Mouse (Mus musculus) hindbrain, embryonic 11.5 days (tissue): ENCODE results near the gene Fam120b. TPM values are rescaled to one million over a fixed set of nuclear protein-coding genes. Genes with fewer than 3 reads are reported as not detected.

Source experiments
- ATAC-seq: fragments of 200-750 bp; cut with Nextera tagmentation; 2 replicates; pipeline ENCODE4 v1.8.0; 2017; ENCODE audit warnings: mild to moderate bottlenecking, moderate TSS enrichment, moderate library complexity; ENCODE audit not compliant: low FRiP score
- DNase-seq: peaks from one replicate; pipeline ENCODE4 v3.0.0-alpha.2; 2015; ENCODE audit warnings: low spot score
- H3K27ac ChIP-seq: fragments of 300-500 bp; sonication (generic); 2 replicates; pipeline ENCODE4 v1.5.1; 2014; ENCODE audit warnings: mild to moderate bottlenecking, low read depth, low read length
- H3K27me3 ChIP-seq: fragments of 300-500 bp; sonication (generic); 2 replicates; pipeline ENCODE4 v1.6.1; 2014; ENCODE audit warnings: mild to moderate bottlenecking, low read length, moderate library complexity, mixed read lengths; ENCODE audit not compliant: control insufficient read depth, insufficient read depth
- H3K36me3 ChIP-seq: fragments of 300-500 bp; sonication (generic); 2 replicates; pipeline ENCODE4 v1.6.1; 2014; ENCODE audit warnings: mild to moderate bottlenecking, low read length, moderate library complexity, mixed read lengths; ENCODE audit not compliant: control insufficient read depth, insufficient read depth
- H3K4me1 ChIP-seq: fragments of 300-500 bp; sonication (generic); replicated peaks from 2 replicates; pipeline ENCODE4 v1.6.1; 2014; ENCODE audit warnings: low read length, mixed read lengths; ENCODE audit not compliant: control insufficient read depth, insufficient read depth
- H3K4me2 ChIP-seq: fragments of 300-500 bp; sonication (generic); replicated peaks from 2 replicates; pipeline ENCODE4 v1.6.1; 2014; ENCODE audit warnings: mild to moderate bottlenecking, low read depth, low read length
- H3K4me3 ChIP-seq: fragments of 300-500 bp; sonication (generic); 2 replicates; pipeline ENCODE4 v1.5.1; 2014; ENCODE audit warnings: low read depth, low read length
- H3K9ac ChIP-seq: fragments of 300-500 bp; sonication (generic); 2 replicates; pipeline ENCODE4 v1.6.1; 2014; ENCODE audit warnings: low read depth, low read length
- H3K9me3 ChIP-seq: fragments of 300-500 bp; sonication (generic); 2 replicates; pipeline ENCODE4 v1.6.1; 2016; ENCODE audit warnings: low read length; ENCODE audit not compliant: control insufficient read depth
- WGBS: fragments of 180-500 bp; shearing (Covaris S2); extraction: QIAGEN DNeasy Blood & Tissue Kit; methylation state at CpG from one replicate; pipeline ENCODE4 v1.1.7; 2014; 5-methylcytosine and 5-hydroxymethylcytosine counted together
- polyA plus RNA-seq: library from polyadenylated mRNA; unstranded; fragments of >200 nt; fragmentation: Nextera tagmentation; extraction: Ambion mirVana; gene quantifications from 2 replicates; pipeline ENCODE4 v1.2.1, GENCODE M21; 2014

The Fam120b gene
- polyA plus RNA-seq, 1 experiment from 2014 or later = 34.7 TPM

DNA sequence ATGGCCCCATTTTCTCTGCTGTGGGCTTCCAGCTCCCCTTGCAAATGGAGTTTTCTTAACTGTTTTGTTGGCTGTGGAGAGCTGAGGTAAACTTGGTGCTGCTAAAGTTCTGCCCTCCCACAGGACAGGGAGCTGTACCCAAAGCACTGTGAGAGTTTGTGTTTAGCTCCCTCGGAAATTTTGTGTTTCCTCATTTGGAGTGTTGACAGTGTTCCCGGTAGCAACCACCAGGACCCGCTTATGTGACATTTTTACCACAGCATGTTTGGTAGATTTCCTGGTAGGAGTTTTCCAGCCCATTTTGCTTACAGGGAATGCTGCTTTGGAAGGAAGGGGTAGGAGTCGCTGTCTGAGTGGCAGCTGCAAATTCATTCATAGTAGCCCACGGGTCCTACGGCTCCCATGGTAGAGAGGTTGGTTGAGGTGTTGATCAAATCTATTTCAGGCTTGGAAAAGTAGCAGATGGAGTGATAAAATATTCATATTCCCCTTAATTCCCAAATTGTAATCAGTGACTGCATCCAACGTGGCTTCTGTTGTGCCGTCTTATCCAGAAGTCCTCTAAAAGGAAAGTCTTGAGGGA, 24.1 kb downstream of the Fam120b start:
- Histone ChIP-seq H3K9ac (no peak overlapping the region), H3K4me1 (no peaks in the 10 kb centered on the region), H3K4me2 (no peak overlapping the region), H3K4me3 (no peak overlapping the region), H3K36me3 (peaks cover 20% of the 10 kb centered on the region), H3K9me3 (no peaks in the 10 kb centered on the region), H3K27me3 (no peaks in the 10 kb centered on the region), H3K27ac (no peak overlapping the region)
- ATAC-seq (no peak), DNase-seq (no peak)
- 90% methylated on average over 8 of the region's 8 CpGs for WGBS

GRCm38 (mm10) chr17:15421446-15421845, 25.4 kb downstream of the Fam120b start:
- Histone ChIP-seq H3K4me2 (no peak overlapping the region), H3K27me3 (no peaks in the 10 kb centered on the region), H3K9me3 (no peaks in the 10 kb centered on the region), H3K9ac (no peak overlapping the region), H3K27ac (no peak overlapping the region), H3K36me3 (peaks cover 16% of the 10 kb centered on the region), H3K4me1 (no peaks in the 10 kb centered on the region), H3K4me3 (no peak overlapping the region)
- no peak for ATAC-seq
- 95% methylated on average over 6 of the region's 6 CpGs for WGBS
- no peak for DNase-seq

- no peaks in the 10 kb centered on the region for H3K9me3 ChIP-seq
- no peak overlapping the region for H3K27ac ChIP-seq
- no peak overlapping the region for H3K9ac ChIP-seq
- H3K4me3 ChIP-seq = no peak overlapping the region
- no peaks in the 10 kb centered on the region for H3K4me1 ChIP-seq
- H3K27me3 ChIP-seq = no peaks in the 10 kb centered on the region
- H3K36me3 ChIP-seq = peaks cover 13% of the 10 kb centered on the region
- 90% methylated on average over 9 of the region's 9 CpGs for WGBS
- DNase-seq (no peak), ATAC-seq (no peak)
- no peak overlapping the region for H3K4me2 ChIP-seq
Measured at GRCm38 (mm10) chr17:15422666-15423065, 26.7 kb downstream of the Fam120b start.

DNA sequence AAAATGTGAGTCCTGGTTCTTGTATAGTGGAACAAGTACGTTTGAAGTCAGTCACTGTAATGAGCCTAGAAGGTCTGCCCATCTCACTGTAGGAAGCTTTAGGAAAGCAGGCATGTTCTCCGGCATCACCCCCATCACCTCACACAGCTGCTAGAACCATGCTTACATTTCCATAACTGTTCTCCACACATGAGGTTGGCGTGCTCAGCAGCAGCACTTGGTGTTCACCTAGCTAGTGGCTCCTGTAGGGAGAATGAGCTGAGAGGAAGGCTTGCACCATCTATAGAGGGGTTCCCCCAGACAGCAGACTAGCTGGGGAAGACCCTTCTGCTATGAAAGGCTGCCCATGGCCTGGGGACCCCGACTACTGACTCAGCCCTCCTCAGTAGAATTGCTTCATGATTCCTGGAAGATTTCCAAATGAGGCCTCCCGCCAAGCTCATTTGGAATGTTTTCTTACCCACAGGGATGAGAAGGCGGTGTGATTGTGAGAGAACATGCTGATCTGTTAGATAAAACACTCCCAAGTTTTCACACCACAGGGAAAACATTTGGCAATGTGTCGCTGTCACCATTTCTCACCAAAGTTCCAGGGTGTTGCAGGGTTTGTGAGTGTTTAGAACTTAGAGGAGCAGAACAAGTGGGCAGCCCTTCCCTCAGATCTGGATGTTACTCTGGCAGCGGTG, 27.2 kb downstream of the Fam120b start:
- H3K9ac ChIP-seq = no peak overlapping the region
- no peak for DNase-seq
- no peaks in the 10 kb centered on the region for H3K27me3 ChIP-seq
- H3K4me1 ChIP-seq = no peaks in the 10 kb centered on the region
- 71% methylated on average over 8 of the region's 8 CpGs for WGBS
- H3K9me3 ChIP-seq = no peaks in the 10 kb centered on the region
- no peak overlapping the region for H3K27ac ChIP-seq
- peaks cover 10% of the 10 kb centered on the region for H3K36me3 ChIP-seq
- H3K4me2 ChIP-seq = no peak overlapping the region
- ATAC-seq = no peak
- H3K4me3 ChIP-seq = no peak overlapping the region

- no peaks in the 10 kb centered on the region for H3K9me3 ChIP-seq
- no peaks in the 10 kb centered on the region for H3K4me1 ChIP-seq
- H3K36me3 ChIP-seq = peaks cover 10% of the 10 kb centered on the region
- no peak overlapping the region for H3K27ac ChIP-seq
- DNase-seq (no peak), ATAC-seq (no peak)
- no peak overlapping the region for H3K4me2 ChIP-seq
- H3K9ac ChIP-seq = no peak overlapping the region
- H3K27me3 ChIP-seq = no peaks in the 10 kb centered on the region
- WGBS = 86% methylated on average over 3 of the region's 3 CpGs
- H3K4me3 ChIP-seq = no peak overlapping the region
Measured at GRCm38 (mm10) chr17:15425931-15426330, 29.9 kb downstream of the Fam120b start.

DNA sequence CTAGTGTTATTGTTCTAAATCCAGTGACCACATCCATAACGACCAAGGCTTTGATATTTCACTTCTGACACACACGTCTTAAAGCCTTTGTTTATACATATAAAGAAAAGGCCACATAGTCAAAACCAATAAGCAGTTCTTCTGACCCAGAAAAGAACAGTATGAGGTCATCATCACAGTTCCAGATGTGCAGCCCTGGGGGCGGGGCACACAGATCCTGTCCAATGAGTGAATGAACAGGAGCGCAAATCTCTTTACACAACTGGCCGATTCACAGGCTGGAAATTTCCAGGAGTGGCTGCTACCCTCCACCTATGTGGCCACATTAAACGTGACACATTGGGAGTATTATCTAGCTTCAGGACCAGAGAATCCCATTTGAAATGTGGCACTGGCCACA, 33.4 kb downstream of the Fam120b start:
- DNase-seq = no peak
- 84% methylated on average over 6 of the region's 6 CpGs for WGBS
- Histone ChIP-seq H3K27ac (no peak overlapping the region), H3K9ac (no peak overlapping the region), H3K36me3 (peaks cover 2% of the 10 kb centered on the region; the same call in 1 of the 2 replicates), H3K4me2 (no peak overlapping the region), H3K4me3 (no peak overlapping the region), H3K4me1 (no peaks in the 10 kb centered on the region), H3K27me3 (no peaks in the 10 kb centered on the region), H3K9me3 (no peaks in the 10 kb centered on the region)
- ATAC-seq = no peak

- Histone ChIP-seq H3K4me2 (no peak overlapping the region), H3K4me3 (no peak overlapping the region), H3K36me3 (peaks cover 2% of the 10 kb centered on the region; the same call in 1 of the 2 replicates), H3K4me1 (no peaks in the 10 kb centered on the region), H3K27me3 (no peaks in the 10 kb centered on the region), H3K9ac (no peak overlapping the region), H3K27ac (no peak overlapping the region), H3K9me3 (no peaks in the 10 kb centered on the region)
- WGBS = 61% methylated on average over 1 of the region's 1 CpGs
- ATAC-seq (no peak), DNase-seq (no peak)
Measured at GRCm38 (mm10) chr17:15429937-15430336, 33.9 kb downstream of the Fam120b start.

DNA sequence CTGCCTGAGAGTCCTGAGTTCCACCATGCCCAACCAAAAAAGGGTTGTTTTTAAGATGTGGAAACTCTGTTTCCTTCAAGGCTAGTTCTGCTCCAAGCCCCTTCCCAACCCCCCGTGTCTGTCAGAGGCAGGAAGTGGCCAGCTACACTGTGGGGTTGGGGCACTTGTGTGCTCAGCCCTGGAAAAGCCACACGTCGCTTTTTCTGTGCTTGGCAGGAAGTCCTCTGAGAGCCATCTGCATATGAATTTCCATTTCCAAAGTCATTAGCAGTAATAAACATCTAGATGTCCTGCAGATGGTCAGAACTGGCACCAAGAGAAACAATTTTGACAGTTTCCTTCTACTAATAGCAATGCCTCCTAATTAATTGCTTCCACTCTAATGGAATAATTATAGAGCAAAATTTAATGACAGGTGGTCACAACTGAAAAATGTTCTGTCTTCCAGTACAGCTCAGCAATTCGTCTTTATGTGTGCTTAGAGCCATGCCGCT, 35.1 kb downstream of the Fam120b start:
- no peaks in the 10 kb centered on the region for H3K9me3 ChIP-seq
- H3K36me3 ChIP-seq = peaks cover 2% of the 10 kb centered on the region; the same call in 1 of the 2 replicates
- ATAC-seq = no peak
- no peak for DNase-seq
- no peak overlapping the region for H3K4me2 ChIP-seq
- no peaks in the 10 kb centered on the region for H3K4me1 ChIP-seq
- H3K4me3 ChIP-seq = no peak overlapping the region
- H3K27ac ChIP-seq = no peak overlapping the region
- WGBS = 70% methylated on average over 5 of the region's 5 CpGs
- no peak overlapping the region for H3K9ac ChIP-seq
- H3K27me3 ChIP-seq = no peaks in the 10 kb centered on the region

DNA sequence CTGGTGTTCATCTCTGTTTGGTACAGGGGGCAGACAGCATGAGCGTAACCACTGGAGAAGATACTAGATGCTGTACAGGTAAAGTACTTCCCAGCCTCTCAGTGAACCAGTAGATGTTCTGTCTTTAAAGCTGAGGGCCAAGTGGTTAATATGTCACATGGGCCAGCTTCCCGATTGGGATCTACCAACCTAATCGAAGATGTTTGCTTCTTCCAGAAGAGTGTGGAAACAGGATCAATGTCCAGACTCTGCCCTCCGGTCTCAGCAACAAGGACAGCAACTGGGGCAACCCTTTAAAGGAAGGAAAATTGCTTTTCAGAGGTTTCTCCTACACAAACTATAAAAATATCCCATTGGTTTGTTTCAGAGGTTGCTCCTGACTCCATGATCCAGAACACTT, 35.5 kb downstream of the Fam120b start:
- WGBS = 94% methylated on average over 4 of the region's 4 CpGs
- H3K27ac ChIP-seq = no peak overlapping the region
- no peak overlapping the region for H3K4me3 ChIP-seq
- H3K4me1 ChIP-seq = no peaks in the 10 kb centered on the region
- no peak overlapping the region for H3K4me2 ChIP-seq
- no peaks in the 10 kb centered on the region for H3K9me3 ChIP-seq
- peaks cover 2% of the 10 kb centered on the region; the same call in 1 of the 2 replicates for H3K36me3 ChIP-seq
- no peak overlapping the region for H3K9ac ChIP-seq
- H3K27me3 ChIP-seq = no peaks in the 10 kb centered on the region
- no peak for ATAC-seq
- no peak for DNase-seq
